Mouse (Mus musculus): Measurements from ENCODE around the gene Gm11937.
"Not testable (repeated sequence)": the region's sequence is repeated elsewhere in the genome, so short reads cannot be mapped to it uniquely, and the experiment has no call there.

Gm11937 gene

DNA sequence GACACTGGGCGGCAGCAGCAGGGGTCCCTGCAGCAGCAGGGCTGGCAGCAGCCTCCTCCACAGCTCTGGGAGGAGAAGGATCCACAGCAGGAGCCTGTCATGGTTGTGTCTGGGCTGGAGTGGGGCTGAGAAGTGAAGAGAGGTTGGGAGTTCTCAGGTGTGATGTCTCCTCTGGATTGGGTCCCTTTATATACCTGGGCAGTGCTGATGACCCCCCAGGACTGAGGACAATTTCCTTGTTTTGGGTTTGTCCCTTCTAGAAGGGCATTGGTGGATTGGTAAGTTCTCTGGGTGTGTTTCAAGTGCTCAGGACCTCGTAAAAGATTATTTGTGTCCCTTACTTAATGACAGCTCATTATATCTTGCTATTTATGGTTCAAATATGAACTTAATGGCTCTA is at the start of gene Gm11937:
Gene Gm11937, minus strand, starts transcription at position 101 of the 400 bp plus-strand sequence.
- not testable (repeated sequence) for DNase-seq (ENCODE audit: low spot score)

DNA sequence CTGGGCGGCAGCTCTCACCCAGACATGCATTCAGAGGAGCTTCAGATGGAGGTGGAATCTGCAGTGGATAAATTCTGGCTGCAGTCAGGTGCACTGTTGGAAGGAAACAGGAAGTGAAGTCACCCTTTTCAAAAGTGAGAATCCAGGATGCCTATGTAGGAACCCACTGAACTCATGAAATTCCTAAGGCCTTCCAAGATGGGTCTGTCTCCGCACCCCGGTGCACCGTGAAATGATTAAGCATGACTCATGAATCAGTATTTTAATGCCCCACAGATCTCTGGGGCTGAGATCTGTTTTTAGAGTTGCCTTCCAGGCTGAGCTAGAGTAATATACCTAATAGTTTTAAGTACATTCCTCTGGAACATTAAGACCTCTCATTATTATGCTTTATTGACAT is 49.3 kb upstream of the Gm11937 start:
- no peak for DNase-seq (ENCODE audit: low spot score)

DNA sequence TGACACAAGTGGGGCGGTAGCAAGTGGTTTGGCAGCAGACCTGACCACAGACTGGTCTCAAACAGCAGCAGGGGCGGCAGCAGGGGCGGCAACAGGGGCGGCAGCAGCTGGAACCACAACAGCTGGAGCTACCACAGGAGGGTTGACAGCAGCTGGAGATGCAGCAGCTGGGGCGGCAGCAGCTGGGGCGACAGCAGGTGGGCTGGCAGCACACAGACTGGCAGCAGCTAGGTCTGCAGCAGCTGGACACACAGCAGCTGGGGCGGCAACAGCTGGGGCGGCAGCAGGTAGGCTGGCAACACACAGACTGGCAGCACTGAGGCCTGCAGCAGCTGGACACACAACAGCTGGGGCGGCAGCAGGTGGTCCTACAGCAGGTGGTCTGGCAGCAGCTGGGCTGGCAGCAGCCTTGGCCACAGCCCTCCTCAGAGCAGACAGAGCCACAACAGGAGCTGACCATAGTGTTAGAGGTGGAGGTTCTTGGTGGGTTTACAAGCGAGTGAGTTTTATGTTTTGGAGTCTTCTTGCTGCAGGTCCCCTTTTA is 48.5 kb upstream of the Gm11937 start, which contains the start of gene Gm11563:
Gene Gm11563, minus strand, starts transcription at position 494 of the 544 bp plus-strand sequence.
- not testable (repeated sequence) for DNase-seq (ENCODE audit: low spot score)

GRCm38 (mm10) chr11:99657051-99657450 is 47.1 kb upstream of the Gm11937 start:
- no peak for DNase-seq (ENCODE audit: low spot score)

- DNase-seq (ENCODE audit: low spot score) = no peak
Observed at GRCm38 (mm10) chr11:99650136-99650535, 40.1 kb upstream of the Gm11937 start, which contains the start of gene Gm11555. Gm11555 (minus strand) TSS chr11:99650236.

- no peak for DNase-seq (ENCODE audit: low spot score)
Observed at GRCm38 (mm10) chr11:99646444-99646843, 36.5 kb upstream of the Gm11937 start.

DNA sequence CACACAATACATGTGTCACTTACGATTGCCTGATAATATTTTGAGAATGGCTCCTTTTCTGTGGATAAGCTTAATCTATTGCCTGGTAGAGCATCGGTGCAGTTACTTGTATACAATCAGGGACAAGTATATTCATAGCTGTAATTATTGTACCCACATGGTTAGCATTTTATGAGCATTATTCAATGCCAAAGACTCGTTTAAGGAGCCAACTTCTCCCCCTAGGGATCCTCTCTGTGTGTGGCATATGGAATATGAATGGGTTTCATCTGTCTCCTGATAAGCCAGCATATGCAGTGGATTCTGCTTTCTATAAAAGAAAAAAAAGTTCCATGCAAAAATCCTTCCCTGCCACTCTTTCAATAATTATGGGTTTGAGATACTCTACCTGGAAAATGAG is 34.4 kb upstream of the Gm11937 start:
- DNase-seq (ENCODE audit: low spot score) = no peak

DNA sequence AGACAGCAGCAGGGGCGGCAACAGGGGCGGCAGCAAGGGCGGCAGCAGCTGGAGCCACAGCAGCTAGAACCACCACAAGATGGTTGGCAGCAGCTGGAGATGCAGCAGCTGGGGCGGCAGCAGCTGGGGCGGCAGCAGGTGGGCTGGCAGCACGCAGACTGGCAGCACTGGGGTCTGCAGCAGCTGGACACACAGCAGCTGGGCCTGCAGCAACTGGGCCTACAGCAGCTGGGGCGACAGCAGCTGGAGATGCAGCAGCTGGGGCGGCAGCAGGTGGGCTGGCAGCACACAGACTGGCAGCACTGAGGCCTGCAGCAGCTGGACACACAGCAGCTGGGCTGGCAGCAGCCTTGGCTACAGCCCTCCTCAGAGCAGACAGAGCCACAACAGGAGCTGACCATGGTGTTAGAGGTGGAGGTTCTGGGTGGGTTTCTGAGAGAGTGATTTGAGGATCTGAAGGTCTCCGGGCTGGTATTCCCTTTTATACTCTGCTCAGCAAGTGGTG is 33.7 kb upstream of the Gm11937 start, which contains the start of gene Krtap4-7:
Gene Krtap4-7, minus strand, starts transcription at position 455 of the 505 bp plus-strand sequence.
- DNase-seq (ENCODE audit: low spot score) = not testable (repeated sequence)

- no peak for DNase-seq (ENCODE audit: low spot score)
Observed at GRCm38 (mm10) chr11:99640926-99641325, 30.9 kb upstream of the Gm11937 start.

GRCm38 (mm10) chr11:99637086-99637485 is 27.1 kb upstream of the Gm11937 start:
- no peak for DNase-seq (ENCODE audit: low spot score)

DNA sequence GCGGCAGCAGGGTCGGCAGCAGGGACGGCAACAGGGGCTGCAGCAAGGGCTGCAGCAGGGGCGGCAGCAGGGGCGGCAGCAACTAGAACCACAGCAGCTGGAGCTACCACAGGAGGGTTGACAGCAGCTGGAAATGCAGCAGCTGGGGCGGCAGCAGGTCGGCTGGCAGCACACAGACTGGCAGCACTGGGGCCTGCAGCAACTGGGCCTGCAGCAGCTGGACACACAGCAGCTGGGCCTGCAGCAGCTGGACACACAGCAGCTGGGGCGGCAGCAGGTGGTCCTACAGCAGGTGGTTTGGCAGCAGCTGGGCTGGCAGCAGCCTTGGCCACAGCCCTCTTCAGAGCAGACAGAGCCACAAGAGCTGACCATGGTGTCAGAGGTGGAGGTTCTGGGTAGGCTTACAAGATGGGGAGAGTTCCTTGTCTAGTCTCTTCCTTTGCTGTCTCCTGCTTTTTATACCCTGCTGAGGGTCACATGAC is 24.7 kb upstream of the Gm11937 start, which contains the start of gene Krtap4-2:
Gene Krtap4-2, minus strand, starts transcription at position 432 of the 482 bp plus-strand sequence.
- DNase-seq (ENCODE audit: low spot score) = no peak

DNA sequence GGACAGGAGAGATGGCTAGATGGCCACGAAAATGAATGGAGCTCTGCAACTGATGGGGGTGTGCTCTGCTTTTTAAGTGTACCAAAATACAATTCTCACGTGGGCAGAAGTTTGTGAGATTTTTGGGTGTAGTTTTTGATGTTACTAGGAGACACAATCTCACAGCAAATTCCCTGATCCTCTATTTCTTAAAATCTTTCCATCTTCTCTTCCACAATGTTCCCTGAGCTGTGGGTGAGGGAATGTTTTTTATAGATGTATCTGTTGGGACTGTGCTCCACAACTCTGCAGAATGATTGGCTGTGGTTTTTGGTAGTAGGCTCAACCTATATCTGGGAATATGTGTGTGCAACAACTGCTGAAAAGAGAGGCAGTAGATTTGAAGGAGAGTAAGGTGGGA is 23.3 kb upstream of the Gm11937 start:
- DNase-seq (ENCODE audit: low spot score) = no peak

DNA sequence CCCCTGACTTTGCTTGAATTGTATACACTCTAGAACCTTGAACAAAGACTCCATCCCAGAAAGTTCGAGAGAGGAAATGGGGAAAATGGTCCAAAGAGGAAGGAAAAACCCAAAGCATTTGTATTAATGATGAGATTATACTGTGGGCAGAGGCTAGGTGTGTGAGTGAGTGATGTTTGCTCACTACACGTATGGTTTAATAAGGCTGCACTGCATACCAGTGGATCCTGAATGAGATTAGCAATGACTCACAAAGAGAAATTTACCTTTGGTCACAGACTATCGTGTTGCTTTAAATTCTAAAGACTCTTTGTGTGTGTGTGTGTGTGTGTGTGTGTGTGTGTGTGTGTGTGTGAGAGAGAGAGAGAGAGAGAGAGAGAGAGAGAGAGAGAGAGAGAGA is 20.9 kb upstream of the Gm11937 start:
- DNase-seq (ENCODE audit: low spot score) = no peak

DNA sequence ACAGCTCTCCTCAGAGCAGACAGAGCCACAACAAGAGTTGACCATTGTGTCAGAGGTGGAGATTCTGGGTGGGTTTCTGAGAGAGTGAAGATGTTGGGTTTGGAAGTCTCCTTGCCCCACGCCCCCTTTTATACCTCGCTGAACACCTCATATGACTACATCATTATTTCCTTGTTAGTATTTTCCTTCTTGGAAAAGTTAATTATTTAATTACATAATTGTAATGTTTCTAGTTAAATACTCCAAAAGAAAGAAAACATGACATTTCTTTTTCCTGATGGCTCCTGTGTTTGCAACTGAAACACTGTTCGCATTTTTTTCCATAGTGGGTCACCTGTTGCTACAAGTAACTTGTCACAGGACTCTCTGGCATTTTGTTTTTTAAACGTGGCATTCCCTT is 18.1 kb upstream of the Gm11937 start, which contains the start of gene Krtap4-1:
Gene Krtap4-1, minus strand, starts transcription at position 101 of the 400 bp plus-strand sequence.
- DNase-seq (ENCODE audit: low spot score) = no peak

- DNase-seq (ENCODE audit: low spot score) = no peak
Observed at GRCm38 (mm10) chr11:99620335-99620734, 10.3 kb upstream of the Gm11937 start, which contains the start of gene Gm11562. Gm11562 (minus strand) TSS chr11:99620435.

- no peak for DNase-seq (ENCODE audit: low spot score)
Observed at GRCm38 (mm10) chr11:99614796-99615363, 4.9 kb upstream of the Gm11937 start, which contains the start of gene Krtap2-4. Krtap2-4 (minus strand) TSS chr11:99614846.

DNA sequence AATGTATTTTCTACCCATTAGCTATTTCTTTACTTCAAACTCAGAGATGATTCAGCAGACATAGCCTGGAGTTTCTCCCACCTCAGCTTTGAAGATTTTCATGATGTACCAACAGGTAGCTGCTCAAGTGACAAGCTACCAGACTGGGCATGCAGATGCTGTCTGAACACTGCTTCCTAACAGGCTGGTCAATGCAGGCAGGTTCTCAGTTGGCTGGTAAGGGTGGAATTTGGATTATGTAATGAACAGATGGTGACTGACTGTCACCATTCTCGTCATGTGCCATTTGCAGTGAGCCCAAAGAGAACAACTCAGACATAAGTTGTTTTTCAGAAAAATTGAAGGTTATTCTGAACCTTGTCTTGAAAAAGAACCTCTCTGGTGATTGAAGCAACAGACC is 863 bp downstream of the Gm11937 start:
- no peak for DNase-seq (ENCODE audit: low spot score)

- DNase-seq (ENCODE audit: low spot score) = not testable (repeated sequence)
Observed at GRCm38 (mm10) chr11:99603208-99603607, 6.8 kb downstream of the Gm11937 start, which contains the start of gene Gm11938. Gm11938 (minus strand) TSS chr11:99603308.

- not testable (repeated sequence) for DNase-seq (ENCODE audit: low spot score)
Observed at GRCm38 (mm10) chr11:99597742-99598141, 12.2 kb downstream of the Gm11937 start, which contains the start of gene Krtap9-3. Krtap9-3 (minus strand) TSS chr11:99598105.

GRCm38 (mm10) chr11:99590981-99591380 is 19.0 kb downstream of the Gm11937 start, which contains the start of gene Krtap1-3:
Krtap1-3 (minus strand) TSS chr11:99591339.
- no peak for DNase-seq (ENCODE audit: low spot score)

GRCm38 (mm10) chr11:99585096-99585495 is 24.9 kb downstream of the Gm11937 start:
- no peak for DNase-seq (ENCODE audit: low spot score)

- DNase-seq (ENCODE audit: low spot score) = no peak
Observed at GRCm38 (mm10) chr11:99583245-99583704, 26.7 kb downstream of the Gm11937 start, which contains the start of gene Krtap1-4. Krtap1-4 (minus strand) TSS chr11:99583654.
